Mouse (Mus musculus): ENCODE data around the gene Sorbs1. TPM values are rescaled to one million over a fixed set of nuclear protein-coding genes. Genes with fewer than 3 reads are reported as not detected.

Gene Sorbs1
- polyA plus RNA-seq, 1 experiment from 2014 or later, result 98.8 TPM

- H3K4me1 ChIP-seq (replicated peaks; ENCODE audit: control insufficient read depth, insufficient read depth, low read length), result peaks cover 44% of the 10 kb centered on the region
- ATAC-seq (ENCODE audit: low FRiP score), result no peak
- no peak overlapping the region for H3K27ac ChIP-seq
- no peak for DNase-seq (ENCODE audit: low spot score)
- H3K36me3 ChIP-seq (replicated peaks; ENCODE audit: control insufficient read depth, insufficient read depth), result no peaks in the 10 kb centered on the region
- H3K4me3 ChIP-seq (replicated peaks; ENCODE audit: low read length), result no peak overlapping the region
- no peaks in the 10 kb centered on the region for H3K27me3 ChIP-seq (ENCODE audit: control insufficient read depth, insufficient read depth, low read length)
- no peak overlapping the region for H3K4me2 ChIP-seq (replicated peaks)
- 81% methylated on average over 8 of the region's 8 CpGs for WGBS
- H3K9me3 ChIP-seq (ENCODE audit: control insufficient read depth, low read length), result no peaks in the 10 kb centered on the region
- H3K9ac ChIP-seq, result no peak overlapping the region
Observed at GRCm38 (mm10) chr19:40490765-40491164, 22.8 kb downstream of the Sorbs1 start.

GRCm38 (mm10) chr19:40489633-40490032 is 23.9 kb downstream of the Sorbs1 start:
- Histone ChIP-seq H3K36me3 (replicated peaks; ENCODE audit: control insufficient read depth, insufficient read depth) (no peaks in the 10 kb centered on the region), H3K4me2 (replicated peaks) (no peak overlapping the region), H3K4me3 (replicated peaks; ENCODE audit: low read length) (no peak overlapping the region), H3K27ac (no peak overlapping the region), H3K4me1 (replicated peaks; ENCODE audit: control insufficient read depth, insufficient read depth, low read length) (peaks cover 44% of the 10 kb centered on the region), H3K9me3 (ENCODE audit: control insufficient read depth, low read length) (no peaks in the 10 kb centered on the region), H3K9ac (no peak overlapping the region), H3K27me3 (ENCODE audit: control insufficient read depth, insufficient read depth, low read length) (no peaks in the 10 kb centered on the region)
- ATAC-seq (ENCODE audit: low FRiP score) (no peak), DNase-seq (ENCODE audit: low spot score) (no peak)
- 76% methylated on average over 6 of the region's 6 CpGs for WGBS

GRCm38 (mm10) chr19:40488853-40489454 is 24.6 kb downstream of the Sorbs1 start:
- no peaks in the 10 kb centered on the region for H3K9me3 ChIP-seq (ENCODE audit: control insufficient read depth, low read length)
- H3K27ac ChIP-seq, result no peak overlapping the region
- no peak overlapping the region for H3K9ac ChIP-seq
- H3K36me3 ChIP-seq (replicated peaks; ENCODE audit: control insufficient read depth, insufficient read depth), result no peaks in the 10 kb centered on the region
- H3K4me3 ChIP-seq (replicated peaks; ENCODE audit: low read length), result no peak overlapping the region
- WGBS, result 69% methylated on average over 8 of the region's 8 CpGs
- no peaks in the 10 kb centered on the region for H3K27me3 ChIP-seq (ENCODE audit: control insufficient read depth, insufficient read depth, low read length)
- ATAC-seq (ENCODE audit: low FRiP score) (no peak), DNase-seq (ENCODE audit: low spot score) (no peak)
- no peak overlapping the region for H3K4me2 ChIP-seq (replicated peaks)
- H3K4me1 ChIP-seq (replicated peaks; ENCODE audit: control insufficient read depth, insufficient read depth, low read length), result peaks cover 44% of the 10 kb centered on the region

GRCm38 (mm10) chr19:40487561-40487960 is 26.0 kb downstream of the Sorbs1 start:
- Histone ChIP-seq H3K4me1 (replicated peaks; ENCODE audit: control insufficient read depth, insufficient read depth, low read length) (peaks cover 40% of the 10 kb centered on the region), H3K27ac (peak overlapping the region; percentile 43; the same call in 1 of the 2 replicates)
- peak; percentile 59 for ATAC-seq (ENCODE audit: low FRiP score)

GRCm38 (mm10) chr19:40481115-40481514 is 32.5 kb downstream of the Sorbs1 start:
- DNase-seq (ENCODE audit: low spot score), result no peak
- H3K9ac ChIP-seq, result no peak overlapping the region
- no peak overlapping the region for H3K4me2 ChIP-seq (replicated peaks)
- no peaks in the 10 kb centered on the region for H3K27me3 ChIP-seq (ENCODE audit: control insufficient read depth, insufficient read depth, low read length)
- WGBS, result 82% methylated on average over 6 of the region's 6 CpGs
- no peak for ATAC-seq (ENCODE audit: low FRiP score)
- no peak overlapping the region for H3K4me3 ChIP-seq (replicated peaks; ENCODE audit: low read length)
- no peaks in the 10 kb centered on the region; the same call in 1 of the 2 replicates for H3K36me3 ChIP-seq (replicated peaks; ENCODE audit: control insufficient read depth, insufficient read depth)
- no peak overlapping the region for H3K27ac ChIP-seq
- no peaks in the 10 kb centered on the region for H3K9me3 ChIP-seq (ENCODE audit: control insufficient read depth, low read length)
- H3K4me1 ChIP-seq (replicated peaks; ENCODE audit: control insufficient read depth, insufficient read depth, low read length), result peaks cover 19% of the 10 kb centered on the region; the same call in 1 of the 2 replicates

More at GRCm38 (mm10) chr19:40487561-40487960, 26.0 kb downstream of the Sorbs1 start:
- H3K27me3 ChIP-seq (ENCODE audit: control insufficient read depth, insufficient read depth, low read length), result no peaks in the 10 kb centered on the region
- no peaks in the 10 kb centered on the region; the same call in 1 of the 2 replicates for H3K36me3 ChIP-seq (replicated peaks; ENCODE audit: control insufficient read depth, insufficient read depth)
- DNase-seq (ENCODE audit: low spot score), result peak; percentile 53
- 61% methylated on average over 11 of the region's 11 CpGs for WGBS
- H3K4me2 ChIP-seq (replicated peaks), result no peak overlapping the region
- H3K9me3 ChIP-seq (ENCODE audit: control insufficient read depth, low read length), result no peaks in the 10 kb centered on the region
- H3K9ac ChIP-seq, result no peak overlapping the region
- H3K4me3 ChIP-seq (replicated peaks; ENCODE audit: low read length), result no peak overlapping the region

- DNase-seq (ENCODE audit: low spot score), result no peak
- Histone ChIP-seq H3K9me3 (ENCODE audit: control insufficient read depth, low read length) (no peaks in the 10 kb centered on the region), H3K27ac (no peak overlapping the region), H3K36me3 (replicated peaks; ENCODE audit: control insufficient read depth, insufficient read depth) (no peaks in the 10 kb centered on the region; the same call in 1 of the 2 replicates), H3K27me3 (ENCODE audit: control insufficient read depth, insufficient read depth, low read length) (no peaks in the 10 kb centered on the region), H3K4me2 (replicated peaks) (no peak overlapping the region), H3K9ac (no peak overlapping the region), H3K4me1 (replicated peaks; ENCODE audit: control insufficient read depth, insufficient read depth, low read length) (peaks cover 17% of the 10 kb centered on the region; the same call in 1 of the 2 replicates), H3K4me3 (replicated peaks; ENCODE audit: low read length) (no peak overlapping the region)
- WGBS, result 66% methylated on average over 10 of the region's 10 CpGs
- ATAC-seq (ENCODE audit: low FRiP score), result 0 out of 2 replicates have a peak, but pooled peaks have one; percentile 28
Observed at GRCm38 (mm10) chr19:40478161-40478575, 35.4 kb downstream of the Sorbs1 start.

GRCm38 (mm10) chr19:40477445-40477941 is 36.1 kb downstream of the Sorbs1 start:
- Histone ChIP-seq H3K4me2 (replicated peaks) (no peak overlapping the region), H3K4me1 (replicated peaks; ENCODE audit: control insufficient read depth, insufficient read depth, low read length) (peaks cover 17% of the 10 kb centered on the region; the same call in 1 of the 2 replicates), H3K9ac (no peak overlapping the region), H3K36me3 (replicated peaks; ENCODE audit: control insufficient read depth, insufficient read depth) (no peaks in the 10 kb centered on the region), H3K27me3 (ENCODE audit: control insufficient read depth, insufficient read depth, low read length) (no peaks in the 10 kb centered on the region), H3K27ac (no peak overlapping the region), H3K4me3 (replicated peaks; ENCODE audit: low read length) (no peak overlapping the region), H3K9me3 (ENCODE audit: control insufficient read depth, low read length) (no peaks in the 10 kb centered on the region)
- WGBS, result 73% methylated on average over 5 of the region's 5 CpGs
- ATAC-seq (ENCODE audit: low FRiP score), result no peak
- DNase-seq (ENCODE audit: low spot score), result no peak

GRCm38 (mm10) chr19:40476491-40476890 is 37.1 kb downstream of the Sorbs1 start:
- Histone ChIP-seq H3K9ac (no peak overlapping the region), H3K27ac (no peak overlapping the region)
- WGBS, result 90% methylated on average over 4 of the region's 4 CpGs

GRCm38 (mm10) chr19:40471526-40472245 is 41.9 kb downstream of the Sorbs1 start:
- H3K27ac ChIP-seq, result 0 out of 2 replicates have a peak overlapping the region, but pooled peaks have one; percentile 7
- H3K9me3 ChIP-seq (ENCODE audit: control insufficient read depth, low read length), result no peaks in the 10 kb centered on the region
- H3K36me3 ChIP-seq (replicated peaks; ENCODE audit: control insufficient read depth, insufficient read depth), result no peaks in the 10 kb centered on the region
- H3K4me1 ChIP-seq (replicated peaks; ENCODE audit: control insufficient read depth, insufficient read depth, low read length), result 0 out of 2 replicates have a peak, but pooled peaks cover 3% of the 10 kb centered on the region
- no peak overlapping the region for H3K4me3 ChIP-seq (replicated peaks; ENCODE audit: low read length)
- no peaks in the 10 kb centered on the region for H3K27me3 ChIP-seq (ENCODE audit: control insufficient read depth, insufficient read depth, low read length)
- no peak overlapping the region for H3K9ac ChIP-seq
- no peak overlapping the region for H3K4me2 ChIP-seq (replicated peaks)
- ATAC-seq (ENCODE audit: low FRiP score) (no peak), DNase-seq (ENCODE audit: low spot score) (no peak)
- 82% methylated on average over 10 of the region's 10 CpGs for WGBS

More at GRCm38 (mm10) chr19:40476491-40476890, 37.1 kb downstream of the Sorbs1 start:
- Histone ChIP-seq H3K9me3 (ENCODE audit: control insufficient read depth, low read length) (no peaks in the 10 kb centered on the region), H3K4me3 (replicated peaks; ENCODE audit: low read length) (no peak overlapping the region), H3K36me3 (replicated peaks; ENCODE audit: control insufficient read depth, insufficient read depth) (no peaks in the 10 kb centered on the region), H3K4me1 (replicated peaks; ENCODE audit: control insufficient read depth, insufficient read depth, low read length) (peaks cover 21% of the 10 kb centered on the region; the same call in 1 of the 2 replicates), H3K4me2 (replicated peaks) (no peak overlapping the region), H3K27me3 (ENCODE audit: control insufficient read depth, insufficient read depth, low read length) (no peaks in the 10 kb centered on the region)
- ATAC-seq (ENCODE audit: low FRiP score) (no peak), DNase-seq (ENCODE audit: low spot score) (no peak)
